Mouse (Mus musculus): ENCODE results near the gene Mogs.

Gene Mogs

GRCm38 (mm10) chr6:83122961-83123360 lies 7.7 kb downstream of the Mogs start:
- DNase-seq: no peak

GRCm38 (mm10) chr6:83124851-83125312 lies 9.6 kb downstream of the Mogs start:
- DNase-seq: peak; percentile 91

GRCm38 (mm10) chr6:83125331-83125730 lies 10.0 kb downstream of the Mogs start, which contains the start of gene Ino80b:
Gene Ino80b, minus strand, starts transcription at chr6:83125431.
- no peak for DNase-seq

GRCm38 (mm10) chr6:83127419-83127818 lies 12.1 kb downstream of the Mogs start:
- no peak for DNase-seq

GRCm38 (mm10) chr6:83131469-83132034 lies 16.3 kb downstream of the Mogs start:
- DNase-seq: no peak

- no peak for DNase-seq
Observed at GRCm38 (mm10) chr6:83132176-83132919, 17.1 kb downstream of the Mogs start.

GRCm38 (mm10) chr6:83134226-83134625 lies 18.9 kb downstream of the Mogs start:
- DNase-seq: no peak

GRCm38 (mm10) chr6:83134951-83135513 lies 19.7 kb downstream of the Mogs start, which contains the start of gene Rtkn:
Gene Rtkn, plus strand, starts transcription at chr6:83135463.
- no peak for DNase-seq

GRCm38 (mm10) chr6:83135571-83136161 lies 20.4 kb downstream of the Mogs start:
- DNase-seq: peak; percentile 66

- DNase-seq: no peak
Observed at GRCm38 (mm10) chr6:83136291-83136880, 21.1 kb downstream of the Mogs start.

- peak; percentile 68 for DNase-seq
Observed at GRCm38 (mm10) chr6:83136881-83137575, 21.7 kb downstream of the Mogs start.

- DNase-seq: peak; percentile 89
Observed at GRCm38 (mm10) chr6:83137576-83137950, 22.3 kb downstream of the Mogs start.

- no peak for DNase-seq
Observed at GRCm38 (mm10) chr6:83138056-83138455, 22.8 kb downstream of the Mogs start.

- no peak for DNase-seq
Observed at GRCm38 (mm10) chr6:83140044-83140443, 24.7 kb downstream of the Mogs start.

GRCm38 (mm10) chr6:83141636-83142035 lies 26.3 kb downstream of the Mogs start:
- no peak for DNase-seq

GRCm38 (mm10) chr6:83142211-83142731 lies 27.0 kb downstream of the Mogs start:
- DNase-seq: no peak

- DNase-seq: no peak
Observed at GRCm38 (mm10) chr6:83142886-83143285, 27.6 kb downstream of the Mogs start.

- DNase-seq: no peak
Observed at GRCm38 (mm10) chr6:83145209-83145608, 29.9 kb downstream of the Mogs start.

- DNase-seq: no peak
Observed at GRCm38 (mm10) chr6:83145805-83146204, 30.5 kb downstream of the Mogs start.

- DNase-seq: no peak
Observed at GRCm38 (mm10) chr6:83147280-83147679, 32.0 kb downstream of the Mogs start.

- no peak for DNase-seq
Observed at GRCm38 (mm10) chr6:83151721-83152120, 36.4 kb downstream of the Mogs start.

GRCm38 (mm10) chr6:83153038-83153437 lies 37.7 kb downstream of the Mogs start:
- DNase-seq: no peak

Data from lung, postnatal 14 days (tissue).